Mouse (Mus musculus): ENCODE results near the gene Sema4g.

- no peak for TF ChIP-seq GATA1 (IDR thresholded peaks at IDR 0.05; ENCODE audit: borderline replicate concordance, low read length)
- no peak for TF ChIP-seq FLI1 (IDR thresholded peaks at IDR 0.05; ENCODE audit: low read length)
These were observed 31.4 kb downstream of the Sema4g start for GRCm38 (mm10) chr19:45020348-45020747.

Measured in megakaryocyte, embryonic 14.5 days (primary cell).